Mouse (Mus musculus) megakaryocyte-erythroid progenitor cell, adult 5-6 weeks (primary cell): ENCODE results near the gene Frmd4a. TPM values are rescaled to one million over a fixed set of nuclear protein-coding genes. Genes with fewer than 3 reads are reported as not detected.
"Not testable (repeated sequence)": the region's sequence is repeated elsewhere in the genome, so short reads cannot be mapped to it uniquely, and the experiment has no call there.

Source experiments
- ATAC-seq: replicated peaks from 2 replicates; pipeline ENCODE4 v1.8.0; 2016; ENCODE audit warnings: mild to moderate bottlenecking, inconsistent platforms; ENCODE audit not compliant: severe bottlenecking, poor library complexity, low FRiP score, low TSS enrichment
- total RNA-seq, 2 experiments: library from RNA; stranded (forward) in 1 of 2; stranded (reverse) in 1 of 2; fragments of 200-1000, 215-1000 nt in 1 of 2; fragments of >200 nt in 1 of 2; fragmentation: Nextera tagmentation in 1 of 2; gene quantifications; 2 replicates each; pipeline ENCODE4 v1.2.3; 2014 to 2017

The Frmd4a gene
- total RNA-seq, 2 experiments from 2014 or later, result 14.7 to 35.2 TPM

DNA sequence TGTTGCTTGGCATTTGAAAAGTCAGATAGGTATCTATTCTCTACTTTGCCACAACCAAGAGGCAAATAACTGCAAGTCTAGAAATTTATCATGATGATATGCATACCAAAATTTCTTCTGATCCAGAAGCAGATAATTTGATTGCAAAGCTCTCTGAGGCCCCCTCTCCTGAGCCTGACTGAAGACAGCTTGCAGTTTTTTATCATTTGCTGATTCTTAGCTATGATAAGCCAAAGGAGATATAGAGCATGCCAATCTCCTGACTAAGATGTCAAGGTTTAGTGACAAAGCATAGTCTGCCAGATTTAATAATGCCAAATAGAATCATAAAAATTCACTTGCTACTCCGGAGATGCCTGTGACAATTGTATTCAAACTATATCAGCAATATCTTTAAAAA, 240.1 kb downstream of the Frmd4a start:
- ATAC-seq, result no peak

- ATAC-seq, result not testable (repeated sequence)
Observed at GRCm38 (mm10) chr2:4258803-4259202, 241.3 kb downstream of the Frmd4a start.

GRCm38 (mm10) chr2:4260324-4261058, 243.0 kb downstream of the Frmd4a start:
- 0 out of 2 replicates have a peak, but pooled peaks have one; percentile 30 for ATAC-seq

GRCm38 (mm10) chr2:4262667-4263066, 245.2 kb downstream of the Frmd4a start:
- no peak for ATAC-seq

GRCm38 (mm10) chr2:4267377-4267776, 249.9 kb downstream of the Frmd4a start:
- ATAC-seq, result no peak

GRCm38 (mm10) chr2:4282777-4283176, 265.3 kb downstream of the Frmd4a start:
- ATAC-seq, result no peak

GRCm38 (mm10) chr2:4285693-4286291, 268.3 kb downstream of the Frmd4a start:
- no peak for ATAC-seq

GRCm38 (mm10) chr2:4286390-4286901, 268.9 kb downstream of the Frmd4a start:
- no peak for ATAC-seq

DNA sequence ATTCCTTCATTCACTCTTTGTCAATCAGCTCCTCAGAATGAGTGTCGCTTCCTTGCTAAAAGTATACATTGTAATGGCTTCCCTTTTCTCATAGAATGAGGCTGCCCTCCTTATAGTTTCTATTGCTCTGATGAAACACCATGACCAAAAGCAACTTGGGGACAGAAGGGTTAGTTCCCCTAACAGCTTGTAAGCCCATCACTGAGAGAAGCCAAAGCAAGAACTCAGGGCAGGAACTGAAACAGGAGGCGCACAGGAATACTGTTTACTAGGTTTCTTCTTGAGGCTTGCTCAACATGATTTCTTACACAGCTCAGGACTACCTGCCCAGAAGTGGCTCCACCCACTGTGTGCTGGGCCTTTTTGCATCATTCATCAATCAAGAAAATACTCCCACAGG, 273.0 kb downstream of the Frmd4a start:
- ATAC-seq, result no peak

GRCm38 (mm10) chr2:4291100-4291499, 273.6 kb downstream of the Frmd4a start:
- ATAC-seq, result no peak

- ATAC-seq, result no peak
Observed at GRCm38 (mm10) chr2:4291671-4292070, 274.2 kb downstream of the Frmd4a start.

- no peak for ATAC-seq
Observed at GRCm38 (mm10) chr2:4293726-4294125, 276.2 kb downstream of the Frmd4a start.

- no peak for ATAC-seq
Observed at GRCm38 (mm10) chr2:4295641-4296040, 278.1 kb downstream of the Frmd4a start.

- ATAC-seq, result no peak
Observed at GRCm38 (mm10) chr2:4296881-4297280, 279.4 kb downstream of the Frmd4a start.

DNA sequence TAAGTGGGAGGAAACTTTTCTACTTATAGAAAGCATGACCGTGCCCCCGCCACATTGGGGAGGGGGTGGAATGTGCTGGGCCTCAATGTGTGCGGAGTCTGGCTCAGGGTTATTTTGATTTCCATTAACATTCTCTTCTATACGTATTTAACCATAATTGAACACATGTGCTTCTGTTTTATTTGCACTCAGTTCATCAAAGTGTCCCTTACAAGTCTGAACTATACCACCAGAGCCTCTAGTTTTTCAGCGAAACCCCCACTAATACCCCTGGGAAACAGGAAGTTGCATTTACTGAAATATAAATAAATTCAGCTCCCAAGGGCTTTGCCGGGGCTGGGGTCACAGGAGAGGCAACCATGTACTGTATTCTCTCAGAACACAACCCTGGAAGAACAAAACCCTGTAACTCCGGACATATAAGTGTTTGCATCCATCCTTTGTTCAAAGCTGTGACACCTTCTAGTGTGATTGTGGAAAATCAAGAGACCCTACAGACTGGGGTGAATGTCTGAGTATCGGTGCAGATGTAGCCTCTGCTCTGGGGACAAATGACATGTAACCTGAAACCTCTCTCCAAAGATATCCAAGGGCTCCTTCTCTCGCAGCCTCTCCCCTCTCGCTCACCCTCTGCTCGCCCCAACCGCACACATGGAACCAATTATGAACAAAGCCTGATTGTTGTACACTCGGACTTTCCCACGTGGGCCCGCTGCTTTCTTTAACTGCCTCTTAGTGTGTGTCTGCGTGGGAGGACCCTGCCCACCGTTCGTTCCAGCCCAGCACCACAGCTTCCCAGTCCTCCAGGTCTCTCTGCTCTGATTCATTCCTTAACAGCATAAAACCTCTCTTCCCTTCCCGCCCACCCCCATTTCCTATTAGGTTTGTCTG, 281.1 kb downstream of the Frmd4a start:
- no peak for ATAC-seq

DNA sequence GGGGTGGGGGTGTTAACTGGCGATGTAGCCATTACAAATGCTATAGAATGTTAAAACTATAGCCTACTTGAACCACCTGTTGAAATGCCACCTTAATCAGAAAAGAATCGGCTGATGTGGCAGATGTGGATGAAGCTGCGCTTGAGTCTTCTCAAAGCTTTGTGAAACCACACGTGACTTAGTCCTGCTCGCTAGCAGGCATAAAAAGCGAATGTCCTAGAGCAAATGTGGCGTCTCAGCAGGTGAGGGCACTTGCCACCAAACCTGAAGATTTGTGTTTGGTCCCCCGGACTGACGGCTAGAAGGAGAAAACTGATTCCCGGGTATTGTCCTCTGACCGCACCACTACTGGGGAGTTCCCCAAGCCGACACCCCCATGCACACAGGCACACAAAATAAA, 282.1 kb downstream of the Frmd4a start:
- no peak for ATAC-seq

DNA sequence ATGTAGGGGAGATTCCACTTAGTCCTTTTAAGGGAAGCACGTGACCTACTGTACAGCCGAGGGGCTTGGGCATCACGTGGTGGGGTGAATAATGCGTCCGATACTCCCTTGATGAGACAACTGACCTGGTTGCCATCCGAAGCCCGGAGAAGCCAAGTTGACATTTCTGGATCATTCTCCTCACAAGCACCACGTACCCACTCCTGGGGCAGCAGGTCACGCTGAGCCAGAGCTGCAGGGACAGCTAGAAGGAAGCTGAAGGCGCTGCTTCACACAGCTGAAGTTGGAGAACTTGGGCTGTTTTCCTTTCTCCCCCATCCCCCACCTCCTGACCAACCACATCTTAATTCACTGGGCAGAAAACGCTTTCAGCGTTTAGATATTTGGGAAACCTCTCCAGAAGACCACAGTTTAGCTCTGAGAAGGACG, 282.9 kb downstream of the Frmd4a start:
- ATAC-seq, result no peak

- ATAC-seq, result no peak
Observed at GRCm38 (mm10) chr2:4300816-4301215, 283.3 kb downstream of the Frmd4a start.

- ATAC-seq, result no peak
Observed at GRCm38 (mm10) chr2:4301256-4301655, 283.7 kb downstream of the Frmd4a start.

- ATAC-seq, result no peak
Observed at GRCm38 (mm10) chr2:4301692-4302091, 284.2 kb downstream of the Frmd4a start.
